Mouse (Mus musculus) spleen, adult 2 months (tissue): Measurements from ENCODE around the gene Twf2.

ENCODE experiments used
- CTCF ChIP-seq: fragments of 200-500 bp; IDR thresholded peaks from 2 replicates; pipeline ENCODE4 v1.5.1; 2011; ENCODE audit warnings: mild to moderate bottlenecking, inconsistent platforms; ENCODE audit not compliant: insufficient read depth, insufficient read length, insufficient replicate concordance; ENCODE audit errors: extremely low read depth
- POLR2A ChIP-seq: fragments of 200-500 bp; IDR thresholded peaks from 2 replicates; pipeline ENCODE4 v1.6.1; 2011; ENCODE audit warnings: low read depth, low read length, inconsistent platforms

DNA sequence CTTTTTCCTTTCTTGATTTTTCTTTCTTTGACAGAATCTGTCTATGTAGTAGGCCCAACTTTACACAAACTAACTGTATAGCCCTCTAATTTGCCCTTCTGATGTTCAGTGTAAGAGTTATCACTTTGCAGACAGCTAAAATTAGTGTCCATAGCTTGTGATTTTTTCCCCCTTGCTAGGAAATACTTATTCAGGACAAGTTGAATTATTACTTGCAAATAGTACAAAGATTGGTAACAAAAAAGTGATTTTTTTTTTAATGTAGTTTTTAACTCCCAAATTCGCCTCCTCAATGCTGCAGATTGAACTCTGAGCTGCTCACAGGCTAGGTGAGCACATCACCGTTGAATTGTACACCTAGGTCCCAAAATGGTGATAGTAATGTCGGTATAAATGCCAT is 22.9 kb upstream of the Twf2 start:
- TF ChIP-seq CTCF (no peak), POLR2A (no peak)
